Mouse (Mus musculus) midbrain, postnatal 0 days (tissue): Measurements from ENCODE around the gene Ide. TPM values are rescaled to one million over a fixed set of nuclear protein-coding genes. Genes with fewer than 3 reads are reported as not detected.
"Not testable (repeated sequence)": the region's sequence is repeated elsewhere in the genome, so short reads cannot be mapped to it uniquely, and the experiment has no call there.

Source experiments
- ATAC-seq: fragments of 200-750 bp; cut with Nextera tagmentation; 2 replicates; pipeline ENCODE4 v1.8.0; 2017; ENCODE audit warnings: moderate number of reproducible peaks, mild to moderate bottlenecking, moderate TSS enrichment, moderate library complexity; ENCODE audit not compliant: low FRiP score
- DNase-seq: peaks from one replicate; pipeline ENCODE4 v3.0.0-alpha.2; 2015; ENCODE audit warnings: low spot score
- H3K27ac ChIP-seq: fragments of 300-500 bp; sonication (generic); 2 replicates; pipeline ENCODE4 v1.5.1; 2014; ENCODE audit warnings: low read depth, mild to moderate bottlenecking, low read length, mixed read lengths
- H3K27me3 ChIP-seq: fragments of 300-500 bp; sonication (generic); 2 replicates; pipeline ENCODE4 v1.6.1; 2014; ENCODE audit warnings: low read length, control low read depth, mixed read lengths; ENCODE audit not compliant: insufficient read depth
- H3K36me3 ChIP-seq: fragments of 300-500 bp; sonication (generic); 2 replicates; pipeline ENCODE4 v1.6.1; 2014; ENCODE audit warnings: low read length, control low read depth, mixed read lengths; ENCODE audit not compliant: insufficient read depth
- H3K4me1 ChIP-seq: fragments of 300-500 bp; sonication (generic); 2 replicates; pipeline ENCODE4 v1.6.1; 2014; ENCODE audit warnings: mild to moderate bottlenecking, control low read depth, antibody characterized with exemption, low read length, mixed read lengths; ENCODE audit not compliant: insufficient read depth
- H3K4me2 ChIP-seq: fragments of 300-500 bp; sonication (generic); 2 replicates; pipeline ENCODE4 v1.6.1; 2014; ENCODE audit warnings: low read depth, mild to moderate bottlenecking, low read length, mixed read lengths; ENCODE audit not compliant: poor library complexity, severe bottlenecking
- H3K4me3 ChIP-seq: fragments of 300-500 bp; sonication (generic); 2 replicates; pipeline ENCODE4 v1.5.1; 2014; ENCODE audit warnings: low read depth, mild to moderate bottlenecking, low read length, moderate library complexity
- H3K9ac ChIP-seq: fragments of 300-500 bp; sonication (generic); replicated peaks from 2 replicates; pipeline ENCODE4 v1.6.1; 2014; ENCODE audit warnings: mild to moderate bottlenecking, low read length, moderate library complexity, mixed read lengths; ENCODE audit not compliant: poor library complexity, severe bottlenecking
- H3K9me3 ChIP-seq: fragments of 300-500 bp; sonication (generic); 2 replicates; pipeline ENCODE4 v1.6.1; 2016; ENCODE audit warnings: low read length, control low read depth
- CTCF ChIP-seq: IDR thresholded peaks from 2 replicates; pipeline ENCODE4 v1.5.1; 2016; ENCODE audit warnings: antibody characterized with exemption, mild to moderate bottlenecking
- WGBS: fragments of 180-500 bp; shearing (Covaris S2); extraction: QIAGEN DNeasy Blood & Tissue Kit; methylation state at CpG from one replicate; pipeline ENCODE4 v1.1.7; 2014; 5-methylcytosine and 5-hydroxymethylcytosine counted together
- polyA plus RNA-seq: library from polyadenylated mRNA; unstranded; fragments of >200 nt; fragmentation: Nextera tagmentation; extraction: Ambion mirVana; gene quantifications from 2 replicates; pipeline ENCODE4 v1.2.1, GENCODE M21; 2015
- total RNA-seq: library from RNA; depleted of rRNA; stranded (reverse); fragments of >200 nt; gene quantifications from 2 replicates; pipeline ENCODE4 v1.2.3, GENCODE M21; 2014; rRNA removed

Gene Ide
- total and polyA plus RNA-seq, 2 experiments from 2014 or later, result 32.5 to 36.2 TPM

DNA sequence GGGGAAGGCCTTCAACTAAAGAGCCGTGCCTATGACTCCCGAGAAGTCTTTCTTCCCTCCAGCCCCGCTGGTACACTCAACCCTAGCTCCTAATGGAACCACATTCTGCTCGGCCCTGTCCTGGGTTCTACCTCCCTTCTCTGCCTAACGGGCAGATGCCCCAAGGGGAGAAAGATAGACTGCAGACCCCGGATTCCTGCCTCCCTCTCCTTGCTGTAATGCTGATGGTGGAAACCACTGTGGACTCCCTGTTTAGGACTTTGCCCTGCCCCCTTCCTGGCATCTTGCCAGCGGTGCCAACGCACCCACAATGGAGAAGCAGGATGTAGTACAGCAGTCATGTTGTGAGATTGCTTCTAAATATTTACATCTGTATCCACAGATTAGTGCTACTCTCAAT lies 101.8 kb downstream of the Ide start:
- no peak for DNase-seq
- TF ChIP-seq CTCF, result no peak
- H3K4me1 ChIP-seq, result no peaks in the 10 kb centered on the region
- H3K9ac ChIP-seq, result no peak overlapping the region
- WGBS, result 58% methylated on average over 8 of the region's 8 CpGs
- ATAC-seq, result no peak
- H3K4me3 ChIP-seq, result no peak overlapping the region
- no peak overlapping the region for H3K4me2 ChIP-seq
- H3K27me3 ChIP-seq, result no peaks in the 10 kb centered on the region
- H3K27ac ChIP-seq, result no peak overlapping the region
- H3K36me3 ChIP-seq, result no peaks in the 10 kb centered on the region
- no peaks in the 10 kb centered on the region for H3K9me3 ChIP-seq

DNA sequence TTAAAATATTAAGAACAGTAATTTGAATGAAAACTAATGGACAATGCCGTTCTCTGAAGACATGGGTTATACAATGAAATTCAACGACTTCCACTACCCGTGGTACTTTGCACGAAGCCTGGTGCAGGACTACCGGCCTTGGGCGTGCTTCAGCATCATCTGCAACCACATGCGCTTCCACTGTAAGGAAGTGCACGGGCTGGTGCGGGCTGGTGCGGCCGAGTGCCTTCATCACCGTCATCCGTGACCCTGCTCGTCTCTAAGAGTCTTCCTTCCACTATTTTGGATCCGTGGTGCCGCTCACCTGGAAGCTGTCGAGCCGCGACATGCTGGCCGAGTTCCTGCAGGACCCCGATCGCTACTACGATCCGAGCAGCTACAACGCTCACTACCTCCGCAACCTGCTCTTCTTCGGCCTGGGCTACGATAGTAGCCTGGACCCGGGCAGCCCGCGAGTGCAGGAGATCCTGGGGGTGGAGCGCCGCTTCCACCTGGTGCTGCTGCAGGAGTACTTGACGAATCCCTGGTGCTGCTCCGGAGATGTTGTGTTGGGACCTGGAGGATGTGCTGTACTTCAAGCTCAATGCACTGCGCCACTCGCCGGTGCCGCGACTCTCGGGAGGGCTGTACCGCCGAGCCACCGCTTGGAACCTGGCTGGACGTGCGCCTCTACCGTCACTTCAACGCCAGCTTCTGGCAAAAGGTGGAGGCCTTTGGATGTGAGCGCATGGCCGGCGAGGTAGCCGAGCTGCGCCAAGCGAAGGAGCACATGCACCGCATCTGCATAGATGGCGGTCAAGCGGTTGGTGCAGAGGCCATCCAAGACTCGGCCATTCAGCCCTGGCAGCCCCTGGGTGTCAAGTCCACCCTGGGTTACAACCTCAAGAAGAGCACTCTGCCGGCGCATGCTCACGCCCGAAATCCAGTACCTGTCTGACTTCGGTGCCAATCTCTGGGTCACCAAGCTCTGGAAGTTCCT lies 103.8 kb downstream of the Ide start:
- Histone ChIP-seq H3K9me3 (no peaks in the 10 kb centered on the region), H3K9ac (peak overlapping the region; percentile 29), H3K4me1 (no peaks in the 10 kb centered on the region), H3K36me3 (no peaks in the 10 kb centered on the region), H3K27ac (peak overlapping the region; percentile 32; the same call in 1 of the 2 replicates), H3K4me2 (peak overlapping the region; percentile 73), H3K4me3 (peak overlapping the region; percentile 45), H3K27me3 (no peaks in the 10 kb centered on the region)
- peak; percentile 25 for DNase-seq
- ATAC-seq, result peak; percentile 69
- TF ChIP-seq CTCF, result peak; percentile 36
- 4% methylated on average over 63 of the region's 63 CpGs for WGBS

DNA sequence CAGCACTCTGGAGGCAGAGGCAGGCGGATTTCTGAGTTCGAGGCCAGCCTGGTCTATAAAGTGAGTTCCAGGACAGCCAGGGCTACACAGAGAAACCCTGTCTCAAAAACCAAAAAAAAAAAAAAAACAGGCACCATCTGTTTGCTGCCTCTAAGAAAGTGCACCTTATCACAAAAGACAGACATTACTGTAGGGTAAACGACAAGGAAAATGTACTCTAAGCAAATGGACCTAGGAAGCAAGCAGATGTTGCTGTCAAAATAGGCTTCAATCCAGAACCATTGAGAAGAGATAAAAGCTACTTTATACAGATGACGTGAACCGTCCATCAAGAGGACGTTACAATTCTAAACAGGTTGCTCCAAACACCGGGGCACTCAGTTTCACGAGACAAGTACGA lies 105.1 kb downstream of the Ide start:
- ATAC-seq, H3K4me3 ChIP-seq, DNase-seq, H3K27ac ChIP-seq, H3K36me3 ChIP-seq, H3K9ac ChIP-seq, H3K27me3 ChIP-seq, H3K4me1 ChIP-seq, H3K9me3 ChIP-seq, H3K4me2 ChIP-seq: not testable (repeated sequence)
- 80% methylated on average over 9 of the region's 9 CpGs for WGBS

DNA sequence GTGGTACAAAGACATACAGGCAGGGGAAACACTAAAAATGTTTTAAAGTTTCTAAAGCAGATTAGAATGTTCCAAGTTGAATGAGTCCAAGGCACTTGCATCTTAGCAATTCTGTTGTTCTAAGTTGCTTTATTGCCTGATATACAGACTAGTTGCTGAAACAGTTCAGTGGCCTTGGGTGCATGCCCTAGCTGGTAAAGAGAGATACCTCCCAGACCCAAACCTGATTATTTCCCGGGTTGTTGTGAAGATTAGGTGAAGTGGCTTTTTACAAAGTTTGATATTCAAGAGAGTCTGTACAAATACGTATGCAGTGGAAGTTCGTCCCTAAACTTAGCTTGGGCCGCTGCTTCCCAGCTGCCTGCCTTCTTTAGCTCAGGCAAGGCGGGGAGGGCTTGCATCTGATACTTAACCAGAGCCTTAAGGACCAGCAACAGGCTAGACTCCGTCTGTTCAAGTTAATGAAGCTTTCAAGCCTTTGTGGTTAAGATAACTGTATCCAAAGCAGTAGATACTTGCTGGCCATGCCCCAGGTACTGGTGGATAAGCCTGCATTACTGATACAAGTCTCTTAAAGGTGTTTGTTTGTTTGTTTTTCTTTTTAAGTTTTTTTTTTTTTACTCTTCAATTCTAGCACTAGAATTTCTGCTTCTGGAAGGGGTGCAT lies 112.3 kb downstream of the Ide start:
- 83% methylated on average over 6 of the region's 6 CpGs for WGBS
- no peaks in the 10 kb centered on the region for H3K27me3 ChIP-seq
- ATAC-seq (no peak), DNase-seq (no peak)
- no peak overlapping the region for H3K9ac ChIP-seq
- H3K36me3 ChIP-seq, result peaks cover 9% of the 10 kb centered on the region
- H3K4me2 ChIP-seq, result no peak overlapping the region
- H3K4me3 ChIP-seq, result no peak overlapping the region
- H3K9me3 ChIP-seq, result no peaks in the 10 kb centered on the region
- no peak overlapping the region for H3K27ac ChIP-seq
- no peak for TF ChIP-seq CTCF
- H3K4me1 ChIP-seq, result no peaks in the 10 kb centered on the region

Other genes starting within 250 kb of the Ide start
- gene March5, start 130.3 kb downstream of the Ide start, total RNA-seq, result 79.9 and 83.1 TPM in 2 replicates
- gene March5, start 130.3 kb downstream of the Ide start, polyA plus RNA-seq, result 89.0 and 97.0 TPM in 2 replicates
- gene Cpeb3, start 129.3 kb downstream of the Ide start, total RNA-seq, result 34.4 and 35.4 TPM in 2 replicates
- gene Cpeb3, start 129.3 kb downstream of the Ide start, polyA plus RNA-seq, result 6.8 and 11.2 TPM in 2 replicates
- gene Kif11, start 38.6 kb upstream of the Ide start, total RNA-seq, result 6.2 and 7.5 TPM in 2 replicates
- 2.9 and 3.3 TPM in 2 replicates for gene Kif11, start 38.6 kb upstream of the Ide start, polyA plus RNA-seq
- gene Hhex, start 97.0 kb upstream of the Ide start, total RNA-seq, result 0.80 and 0.99 TPM in 2 replicates
- 2.8 and 3.5 TPM in 2 replicates for gene Hhex, start 97.0 kb upstream of the Ide start, polyA plus RNA-seq
- gene Exoc6, start 212.6 kb upstream of the Ide start, total RNA-seq, result 27.2 and 29.2 TPM in 2 replicates
- 25.5 and 27.5 TPM in 2 replicates for gene Exoc6, start 212.6 kb upstream of the Ide start, polyA plus RNA-seq